Mouse (Mus musculus) neural tube, embryonic 10.5 days (tissue): ENCODE data around the gene Nfkbid.

Source experiments
- DNase-seq: peaks from one replicate; pipeline ENCODE4 v3.0.0-alpha.2; 2017; ENCODE audit warnings: low spot score; ENCODE audit errors: extremely low spot score

Gene Nfkbid

DNA sequence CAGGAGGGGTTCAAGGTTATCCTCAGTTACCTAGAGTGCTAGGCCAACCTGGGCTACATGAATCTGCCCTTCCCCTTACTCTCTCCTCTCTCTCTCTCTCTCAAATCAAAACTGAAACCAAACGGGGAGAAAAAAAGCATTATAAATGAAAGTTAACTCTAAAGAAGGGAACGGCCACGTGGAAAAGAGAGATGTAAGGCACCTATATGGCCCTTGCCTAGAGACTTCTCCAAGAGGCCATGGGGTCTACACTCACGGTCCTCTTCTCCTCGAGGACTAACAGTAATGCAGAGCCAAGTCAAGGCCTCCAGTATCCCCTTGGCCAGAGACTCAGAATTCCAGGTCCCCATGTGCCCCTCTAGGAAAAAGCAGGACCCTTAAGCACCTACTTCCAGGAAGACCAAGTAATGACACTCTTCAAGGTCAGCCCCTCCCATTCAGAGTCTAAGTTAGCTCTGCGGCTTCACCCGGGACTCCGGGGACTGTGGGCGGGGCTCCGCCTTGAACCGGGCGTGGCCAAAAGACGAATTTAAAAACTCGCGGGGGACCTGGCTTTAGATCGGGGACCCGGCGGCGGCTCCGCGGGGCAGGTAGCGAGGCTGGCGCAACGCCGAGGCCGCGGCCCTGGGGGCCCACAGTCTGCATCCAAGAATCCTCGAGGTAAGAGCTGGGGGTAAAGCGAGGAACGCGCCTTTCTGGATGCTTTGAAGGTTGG lies at the start of gene Nfkbid:
Nfkbid (plus strand) TSS at position 558 of the 715 bp plus-strand sequence.
- DNase-seq: peak; percentile 54

DNA sequence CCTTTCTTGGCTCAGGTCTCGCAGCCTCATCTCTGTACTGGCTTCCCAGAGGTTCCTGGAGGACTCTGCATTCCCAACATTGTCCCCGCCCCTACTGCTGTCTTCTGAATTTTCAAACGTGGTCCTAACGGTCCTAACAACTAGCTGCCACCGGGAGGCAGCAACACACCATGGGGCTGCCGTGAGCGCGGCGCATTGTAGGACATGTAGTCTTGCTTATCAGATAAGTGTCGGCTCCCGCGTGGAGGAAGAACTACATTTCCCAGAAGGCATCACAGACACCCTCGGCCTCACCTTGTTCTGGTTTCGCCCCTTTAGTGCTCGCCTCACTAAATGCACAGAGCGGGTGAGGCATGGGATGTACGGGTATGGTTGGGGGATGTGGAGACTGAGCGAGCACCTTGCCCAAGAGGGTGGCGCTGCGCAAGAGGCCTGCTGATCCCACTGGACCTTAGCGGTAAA lies 48.0 kb upstream of the Nfkbid start:
- DNase-seq: peak; percentile 89

DNA sequence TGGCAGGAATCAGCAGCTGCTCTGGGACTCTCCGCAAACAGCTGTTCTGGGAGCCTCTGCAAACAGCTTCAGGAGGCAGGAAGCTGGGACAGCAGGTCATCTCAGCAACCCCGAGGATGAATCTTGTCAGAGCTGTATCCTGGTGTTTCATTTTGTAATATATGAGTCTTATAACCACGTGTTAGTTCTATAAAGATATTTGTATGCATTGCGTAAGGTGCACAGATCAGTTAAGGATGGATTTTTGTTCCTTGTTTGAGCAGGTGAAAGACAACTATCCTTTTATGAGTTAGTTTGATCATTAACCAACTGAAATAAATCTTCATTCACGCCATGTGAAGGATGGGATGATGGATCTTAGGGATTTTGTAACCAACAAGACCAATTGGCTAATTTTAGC lies 41.5 kb upstream of the Nfkbid start:
- DNase-seq: no peak

DNA sequence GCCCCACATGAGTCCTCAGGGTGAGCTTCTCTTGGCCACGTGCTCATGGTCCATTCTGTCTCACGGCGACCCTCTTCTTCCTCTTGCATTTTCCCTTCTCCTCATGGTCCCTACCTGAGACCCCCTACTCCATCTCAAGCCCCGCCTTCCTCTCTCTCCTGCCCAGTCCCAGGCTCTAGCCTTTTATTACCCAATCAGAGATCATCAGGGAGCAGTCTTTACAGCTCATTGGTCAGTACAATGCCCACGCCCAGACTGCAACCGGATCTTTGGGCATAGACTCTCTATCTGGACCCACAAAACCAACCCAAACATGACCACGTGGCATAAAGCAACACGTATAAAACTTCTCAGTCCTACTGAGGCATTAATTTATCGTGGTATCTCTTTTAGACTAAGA lies 37.4 kb upstream of the Nfkbid start:
- no peak for DNase-seq

DNA sequence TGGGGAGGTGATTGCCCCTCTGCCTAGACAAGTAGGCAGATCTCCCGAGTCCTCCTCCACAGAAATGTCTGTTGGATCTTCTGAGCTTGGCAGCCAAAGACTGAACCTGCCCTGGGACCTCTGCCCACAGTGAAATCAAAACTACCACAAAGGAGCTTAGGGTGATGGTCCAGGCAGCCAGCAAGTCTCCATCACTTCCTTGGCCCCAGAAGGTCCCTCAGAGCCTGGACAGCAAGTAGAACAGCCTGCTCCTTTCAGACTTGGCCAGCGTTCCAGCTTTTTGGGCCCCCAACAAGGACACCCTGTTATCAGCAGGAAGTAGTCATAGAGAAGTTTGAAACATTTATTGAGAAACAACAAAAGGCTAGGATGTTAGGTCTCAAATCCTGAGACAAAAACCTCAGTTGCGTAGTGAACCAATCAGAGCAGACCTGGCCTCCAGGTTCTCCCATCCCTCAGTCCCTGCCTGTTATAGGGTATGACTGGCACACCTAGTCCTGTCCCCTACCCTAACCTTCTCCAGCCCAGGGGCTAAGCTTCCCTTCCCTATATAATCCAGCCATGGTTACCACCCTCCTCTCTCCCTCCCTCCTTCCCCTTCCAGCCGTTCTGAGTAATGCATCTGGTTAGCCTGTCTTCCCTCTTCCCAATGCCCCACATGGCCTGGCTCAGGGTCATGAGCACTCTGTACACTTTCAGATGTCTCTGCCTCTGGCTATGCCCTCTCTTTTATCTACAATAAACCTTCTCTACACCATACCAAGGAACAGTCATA lies 28.6 kb upstream of the Nfkbid start:
- no peak for DNase-seq

DNA sequence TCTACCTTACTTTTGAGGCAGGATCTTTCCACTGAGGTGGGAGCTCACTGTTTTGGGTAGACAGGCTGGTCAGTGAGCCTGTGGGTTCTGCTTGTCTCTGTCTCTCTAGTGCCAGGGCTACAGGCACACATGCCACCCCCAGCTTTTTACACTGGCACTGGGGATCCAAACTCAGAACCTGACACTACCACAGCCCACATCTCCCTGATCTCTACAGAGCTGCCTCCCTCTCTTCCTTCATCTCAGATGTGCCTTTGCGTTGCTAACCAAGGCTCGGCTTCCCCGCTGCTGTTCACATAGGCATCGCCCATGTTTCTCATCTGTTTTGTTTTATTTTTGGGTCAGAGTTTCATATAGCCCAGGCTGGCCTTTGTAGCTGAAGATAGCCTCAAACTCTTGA lies 27.9 kb upstream of the Nfkbid start:
- no peak for DNase-seq

DNA sequence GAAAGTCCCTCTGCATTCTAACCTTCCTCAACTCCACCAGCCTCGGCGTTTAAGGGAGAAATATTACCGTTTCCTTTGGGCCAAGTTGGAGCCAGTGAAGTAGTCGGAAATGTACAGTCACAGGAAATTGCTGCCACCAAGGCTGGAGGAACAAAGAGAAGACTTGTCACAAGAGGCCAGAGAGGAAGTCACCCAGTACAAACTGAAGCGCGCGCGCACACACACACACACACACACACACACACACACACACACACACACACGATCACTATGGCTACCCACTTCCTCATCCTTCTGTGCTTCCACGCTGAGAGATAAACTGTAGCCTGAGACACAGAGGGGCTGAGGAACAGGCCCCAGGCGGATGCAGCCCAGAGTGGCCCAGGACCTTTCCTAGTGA lies 27.2 kb upstream of the Nfkbid start:
- peak; percentile 24 for DNase-seq

DNA sequence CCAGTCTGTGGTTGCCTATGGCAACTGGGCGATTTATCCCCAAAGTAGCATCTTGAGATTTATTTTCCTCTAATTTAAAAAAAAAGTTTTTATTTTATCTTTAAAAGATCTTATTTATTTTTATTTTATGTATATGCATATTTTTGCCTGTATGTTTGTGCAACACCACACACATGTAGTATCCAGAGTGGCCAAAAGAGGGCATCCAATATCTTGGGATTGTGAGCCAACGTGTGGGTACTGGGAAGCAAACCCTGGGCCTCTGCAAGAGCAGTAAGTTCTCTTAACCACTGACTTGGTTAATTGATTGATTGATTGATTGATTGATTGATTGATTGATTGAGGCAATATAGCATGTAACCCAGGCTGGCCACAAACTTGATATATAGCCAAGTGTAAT lies 26.7 kb upstream of the Nfkbid start:
- DNase-seq: no peak

DNA sequence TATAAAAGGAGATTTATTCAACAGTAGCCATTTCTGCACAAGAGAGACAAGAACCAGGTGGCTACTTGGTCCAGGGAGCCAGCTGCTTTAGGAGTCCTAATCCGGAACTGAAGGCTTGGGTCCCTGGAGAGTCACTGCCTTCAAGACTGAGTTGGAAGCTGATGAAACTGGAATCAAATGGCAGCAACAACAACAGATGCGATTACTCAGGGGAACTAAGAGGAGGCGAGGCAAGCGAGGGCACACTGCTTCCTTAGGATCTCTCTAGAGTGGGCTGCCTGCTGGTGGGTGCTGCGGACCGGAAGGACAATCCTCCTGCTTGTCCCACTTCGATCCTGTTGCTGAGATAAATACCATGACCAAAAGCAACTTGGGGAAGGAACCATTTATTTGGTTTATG lies 21.9 kb upstream of the Nfkbid start:
- DNase-seq: no peak

DNA sequence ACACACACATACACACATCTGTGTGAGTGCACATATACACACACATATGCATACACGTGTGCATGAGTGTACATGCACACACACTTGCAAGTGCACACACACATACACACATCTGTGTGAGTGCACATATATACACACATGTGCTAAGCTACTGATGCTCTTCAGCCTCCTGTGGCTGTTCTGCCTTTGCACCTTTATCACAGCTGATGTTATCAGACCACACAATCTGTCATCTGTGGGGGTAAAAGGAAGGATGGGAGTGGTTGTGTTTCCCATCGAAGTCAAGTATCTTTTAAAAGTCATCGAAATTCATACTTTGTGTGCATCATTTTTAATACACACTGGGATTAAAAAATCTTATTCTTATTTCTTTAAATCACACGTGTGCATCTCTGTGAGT lies 19.2 kb upstream of the Nfkbid start:
- DNase-seq: no peak

DNA sequence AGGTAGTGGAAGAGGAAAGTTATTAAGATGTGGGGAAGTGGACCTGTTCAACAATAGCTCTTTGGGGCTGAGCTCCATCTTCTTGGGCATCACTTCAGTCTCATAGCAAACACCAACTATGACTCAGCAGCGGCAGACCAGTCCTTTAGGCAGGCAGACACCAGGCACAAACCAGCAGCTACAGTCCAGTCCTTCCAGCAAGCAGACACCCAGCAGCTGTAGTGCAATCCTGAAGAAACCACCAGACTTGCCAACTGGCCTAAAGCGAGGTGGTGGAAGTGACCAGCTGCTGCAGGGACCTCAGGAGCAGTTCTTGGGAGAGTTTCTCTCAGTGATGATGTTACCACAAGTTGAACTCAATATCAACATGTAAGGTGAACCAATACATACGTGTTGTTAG lies 12.9 kb upstream of the Nfkbid start:
- DNase-seq: no peak

DNA sequence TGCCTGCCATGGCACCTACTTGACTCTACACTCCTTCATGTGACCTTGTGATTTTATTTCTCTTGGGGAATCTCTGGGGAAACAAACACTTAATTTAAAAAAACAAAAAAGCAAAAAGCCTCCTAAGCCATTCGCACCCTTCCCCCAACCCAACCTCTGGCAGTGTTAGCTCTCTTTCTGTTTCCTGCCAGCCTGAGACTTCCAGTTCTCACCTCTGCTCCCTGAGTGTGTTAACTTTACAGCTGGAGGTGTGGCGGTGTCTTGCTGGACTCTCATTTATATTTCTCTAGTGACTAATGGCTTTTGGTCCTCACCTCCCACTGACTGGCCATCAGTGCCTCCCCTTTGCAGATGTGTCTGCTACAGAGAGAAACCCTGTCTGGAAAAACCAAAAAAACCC lies 11.7 kb upstream of the Nfkbid start:
- DNase-seq: no peak

DNA sequence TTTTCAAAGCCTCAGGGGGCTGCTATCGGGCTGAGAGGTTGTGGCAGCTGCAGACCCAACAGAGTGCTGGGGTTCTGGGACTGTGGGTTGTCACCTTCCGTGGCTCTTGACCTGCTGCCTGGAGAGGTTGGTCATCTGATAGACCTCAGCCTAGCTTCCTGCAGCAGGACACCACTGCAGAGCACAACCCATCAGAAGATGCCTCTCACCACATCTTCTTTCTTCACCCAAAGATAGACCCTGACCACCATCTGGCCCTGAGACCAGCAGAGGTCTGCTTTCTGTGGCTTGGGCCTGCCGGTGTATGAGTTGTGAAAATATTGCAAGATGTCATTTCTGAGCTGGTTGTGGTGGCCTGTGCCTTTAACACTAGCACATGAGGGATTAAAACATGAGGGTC lies 10.5 kb upstream of the Nfkbid start:
- DNase-seq: no peak

DNA sequence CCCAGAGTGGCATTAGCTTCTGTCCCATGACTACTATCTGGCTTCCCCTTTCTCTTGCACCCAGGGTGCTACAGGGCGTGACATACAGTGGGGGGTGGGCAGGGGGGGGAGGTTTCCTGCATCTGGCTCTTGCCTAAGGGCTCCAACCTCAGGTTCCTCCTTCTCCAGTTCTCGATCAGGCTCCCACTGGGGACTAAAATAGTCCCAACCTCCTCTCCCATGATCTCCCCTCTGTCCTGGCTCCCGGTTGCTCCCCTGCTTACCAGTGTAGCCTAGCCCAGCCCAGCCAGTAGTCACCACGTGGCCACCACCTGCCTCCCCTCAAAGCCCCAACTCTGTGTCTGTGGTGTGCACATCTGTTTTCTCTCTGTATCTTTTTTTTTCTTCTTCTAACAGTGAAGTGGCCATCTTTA lies 8.8 kb upstream of the Nfkbid start:
- no peak for DNase-seq

DNA sequence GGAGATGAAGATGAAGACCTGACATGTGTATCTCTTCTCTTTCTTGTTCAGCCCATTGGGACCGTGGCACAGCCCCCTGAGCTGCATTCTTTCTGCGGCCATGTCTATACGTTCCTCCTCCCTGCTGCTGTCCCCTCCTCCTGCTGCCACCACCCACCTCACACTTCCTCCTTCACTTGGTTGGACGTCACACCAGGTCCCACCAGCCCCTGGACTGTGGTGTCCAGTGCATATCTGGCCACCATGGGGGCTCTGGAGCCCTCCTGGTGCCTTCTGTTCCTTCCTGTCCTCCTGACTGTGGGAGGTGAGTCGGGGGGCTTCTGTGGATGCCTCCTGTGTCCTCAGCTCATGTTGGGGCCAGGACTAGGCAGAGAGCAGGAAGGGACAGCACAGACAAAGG lies 7.9 kb upstream of the Nfkbid start, which contains the start of gene Tyrobp:
Tyrobp (plus strand) TSS at position 165 of the 400 bp plus-strand sequence.
- DNase-seq: no peak

DNA sequence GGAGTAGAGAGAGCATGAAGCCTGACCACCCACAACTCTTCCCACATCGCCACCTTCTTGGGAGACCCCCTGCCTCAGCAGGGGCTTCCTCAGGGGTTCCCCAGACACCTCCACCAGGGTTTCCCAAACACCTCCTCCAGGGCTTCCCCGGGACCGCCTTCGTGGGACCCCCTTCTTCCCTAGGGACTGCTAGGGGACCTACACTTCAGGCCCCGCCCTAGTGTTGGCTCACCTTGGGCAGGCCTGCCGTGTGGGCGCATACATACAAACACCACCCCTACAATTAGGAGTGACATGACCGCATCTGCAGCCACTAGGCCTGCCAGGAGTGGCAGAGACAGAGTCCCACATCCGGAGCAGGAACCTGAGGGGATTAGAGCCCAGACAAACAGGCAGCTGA lies 3.7 kb upstream of the Nfkbid start:
- no peak for DNase-seq

DNA sequence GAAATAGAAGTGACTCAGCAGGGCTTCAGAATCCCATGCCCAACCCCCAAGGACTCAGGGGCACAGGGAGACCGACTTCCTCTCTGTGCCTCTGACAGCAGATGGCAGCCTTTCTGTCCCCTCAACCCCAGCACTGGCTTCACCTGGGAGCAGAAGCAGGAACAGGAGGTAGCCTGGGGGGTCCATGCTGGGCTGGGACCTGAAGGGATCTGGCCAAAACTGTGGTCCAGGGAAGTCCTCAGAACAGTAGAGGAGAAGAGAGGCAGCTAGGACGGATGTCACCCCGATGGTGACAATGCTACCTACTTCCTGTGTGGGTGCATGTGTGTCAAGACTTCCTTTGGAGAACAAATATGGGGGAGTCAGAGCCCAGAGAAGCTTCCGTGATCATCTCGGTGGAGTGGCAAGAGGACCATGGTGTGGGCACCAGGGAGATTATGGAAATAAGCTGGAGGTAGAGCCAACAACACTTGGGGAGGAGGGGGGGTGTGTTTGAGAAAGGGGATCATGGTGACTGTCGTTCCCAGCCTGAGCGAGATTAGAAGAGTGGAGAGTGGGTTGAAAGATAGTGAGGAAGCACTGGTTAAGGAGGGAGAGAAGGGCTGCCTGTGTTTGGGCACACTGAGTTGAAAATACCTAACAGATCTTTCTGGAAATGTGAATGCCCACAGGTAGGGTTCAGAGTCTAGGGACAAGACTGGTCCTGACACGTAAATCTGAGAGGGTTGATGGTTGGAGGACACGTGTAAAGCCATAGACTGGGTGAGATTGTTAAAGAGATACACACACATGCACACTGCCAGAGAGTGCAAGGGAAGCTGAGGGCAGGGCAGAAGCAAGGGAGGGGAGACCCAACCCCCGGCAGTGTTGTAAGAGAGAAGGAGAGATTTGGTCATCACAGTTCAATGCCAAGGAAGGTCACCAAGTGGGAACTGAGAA lies 1.7 kb upstream of the Nfkbid start, which contains the start of gene Hcst:
Hcst (minus strand) TSS at position 294 of the 939 bp plus-strand sequence.
- no peak for DNase-seq

DNA sequence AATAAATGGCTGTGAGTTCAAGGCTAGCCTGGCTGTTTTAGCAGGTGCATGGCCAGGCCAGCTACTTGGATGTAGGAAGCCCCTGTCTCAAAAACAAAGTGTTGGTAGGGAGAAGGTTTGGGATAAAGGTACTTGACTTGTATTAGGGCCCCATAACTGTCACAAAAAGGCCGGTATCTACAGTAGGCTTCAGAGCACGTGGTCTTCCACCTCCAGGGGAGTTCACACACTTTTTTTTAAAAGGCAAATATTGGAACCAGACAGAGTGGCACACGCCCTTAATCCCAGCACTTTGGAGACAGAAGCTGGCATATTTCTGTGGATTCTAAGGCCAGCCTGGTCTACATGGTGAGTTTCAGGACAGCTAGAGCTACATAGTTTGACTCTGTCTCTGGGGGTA lies 859 bp upstream of the Nfkbid start:
- DNase-seq: no peak

DNA sequence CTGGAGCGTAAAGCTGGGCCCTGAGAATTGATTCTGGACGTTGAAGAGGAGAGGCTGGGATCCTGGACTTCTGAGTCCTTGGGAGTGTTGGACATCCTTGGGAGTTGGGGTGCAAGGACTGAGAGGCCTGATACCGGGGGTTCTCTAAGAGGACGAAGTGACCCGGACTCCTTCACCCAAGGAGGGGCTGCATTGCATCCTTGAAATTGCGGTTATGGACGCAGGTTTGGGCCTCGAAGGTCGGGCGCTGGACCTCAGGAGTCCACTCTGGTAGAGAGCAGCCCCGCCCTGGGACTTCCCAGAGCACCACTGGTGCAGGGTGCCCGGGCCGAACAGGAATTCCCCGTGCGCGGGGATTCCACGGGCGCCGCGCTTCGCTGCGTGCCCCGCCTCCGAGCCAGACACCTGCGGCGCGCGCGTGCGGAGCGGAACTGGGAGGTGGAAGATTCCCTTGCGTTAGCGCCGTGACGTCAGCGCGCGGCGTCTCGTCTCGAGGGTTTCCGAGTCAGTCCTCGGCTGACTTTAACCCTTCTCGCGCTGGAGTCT lies 431 bp downstream of the Nfkbid start:
- DNase-seq: peak; percentile 85

DNA sequence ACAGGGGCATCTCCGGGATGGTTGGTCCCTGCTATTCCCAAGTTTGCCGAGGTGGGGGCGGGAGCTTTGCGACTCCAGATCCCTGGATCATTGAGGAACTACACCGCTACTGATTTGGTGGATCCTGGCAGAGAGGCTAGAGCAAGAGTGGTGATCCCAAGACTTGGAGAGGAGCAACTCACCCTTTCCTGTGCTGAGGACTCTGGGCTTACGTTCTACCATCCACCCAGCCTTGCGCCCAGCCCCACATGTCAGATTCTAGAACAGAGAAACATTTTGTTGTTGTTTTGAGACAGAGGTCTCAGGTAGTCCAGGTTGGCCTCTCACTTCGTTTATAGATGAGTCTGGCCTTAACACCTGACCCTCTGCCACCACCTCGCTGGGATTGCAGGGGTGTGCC lies 1.0 kb downstream of the Nfkbid start:
- DNase-seq: no peak

DNA sequence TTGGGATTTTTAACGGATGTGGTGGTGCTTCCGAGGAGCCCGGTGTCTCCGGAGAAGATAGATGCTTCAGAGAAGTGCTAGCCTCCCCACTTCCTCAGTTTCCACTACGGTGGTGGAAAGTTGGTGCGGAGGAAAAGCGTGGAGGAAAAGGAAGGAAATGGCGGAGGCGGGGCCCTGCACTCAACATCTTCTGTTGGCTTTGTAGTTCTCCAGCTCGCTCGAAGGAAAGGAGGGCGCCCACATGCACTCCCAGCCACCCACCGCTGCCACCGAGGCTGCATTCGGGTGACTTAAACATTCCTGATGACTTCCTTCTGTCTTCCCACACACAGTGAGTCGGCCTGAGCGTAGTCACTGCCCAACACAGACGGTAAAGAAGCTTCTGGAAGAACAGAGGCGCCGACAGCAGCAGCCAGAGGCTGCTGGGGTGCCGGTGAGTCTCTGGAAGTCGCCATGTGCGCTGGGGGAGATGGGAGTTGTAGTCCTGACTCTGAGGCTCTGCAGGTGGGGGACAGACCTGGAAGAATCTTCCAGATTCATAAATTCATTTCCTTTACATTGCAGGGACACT lies 1.6 kb downstream of the Nfkbid start:
- DNase-seq: no peak
